Mouse (Mus musculus): ENCODE measurements at regions not wholly inside any gene's neighbourhood (a gene's known extent, or its start where the extent isn't known, plus 50 kb on each side); places are given as distances from the start of the nearest gene placed in this dataset.

- DNase-seq (ENCODE audit: low read depth, low spot score): no peak
These were observed 54.6 kb downstream of the Mex3b start for GRCm38 (mm10) chr7:82921722-82922121.

- peak; percentile 93 for DNase-seq (ENCODE audit: low read depth, low spot score)
These were observed 56.3 kb downstream of the Mex3b start for GRCm38 (mm10) chr7:82923220-82924071.

- DNase-seq (ENCODE audit: low read depth, low spot score): no peak
These were observed 57.0 kb downstream of the Mex3b start for GRCm38 (mm10) chr7:82924092-82924491.

GRCm38 (mm10) chr7:82938311-82938710 lies 71.2 kb downstream of the Mex3b start:
- DNase-seq (ENCODE audit: low read depth, low spot score): peak; percentile 67

DNA sequence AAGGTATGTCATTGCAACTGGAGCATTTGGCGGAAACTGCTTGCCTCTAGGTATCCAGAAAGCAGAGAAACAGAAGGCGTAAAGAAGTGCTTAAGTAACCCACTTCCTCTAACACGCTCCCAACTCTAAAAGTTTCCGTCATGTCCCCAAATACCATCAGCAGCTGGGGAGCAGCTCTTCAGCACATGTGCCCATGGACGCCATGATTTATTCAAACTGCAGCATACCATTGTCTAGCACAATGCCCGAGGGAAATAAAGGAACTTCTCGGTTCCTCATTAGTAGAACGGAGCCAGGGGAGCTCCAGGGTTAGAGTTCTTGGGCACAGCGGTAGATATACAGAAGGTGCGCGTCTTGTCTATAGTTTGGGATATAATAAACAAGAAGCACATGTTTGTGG lies 72.4 kb downstream of the Mex3b start:
- DNase-seq (ENCODE audit: low read depth, low spot score): no peak

DNA sequence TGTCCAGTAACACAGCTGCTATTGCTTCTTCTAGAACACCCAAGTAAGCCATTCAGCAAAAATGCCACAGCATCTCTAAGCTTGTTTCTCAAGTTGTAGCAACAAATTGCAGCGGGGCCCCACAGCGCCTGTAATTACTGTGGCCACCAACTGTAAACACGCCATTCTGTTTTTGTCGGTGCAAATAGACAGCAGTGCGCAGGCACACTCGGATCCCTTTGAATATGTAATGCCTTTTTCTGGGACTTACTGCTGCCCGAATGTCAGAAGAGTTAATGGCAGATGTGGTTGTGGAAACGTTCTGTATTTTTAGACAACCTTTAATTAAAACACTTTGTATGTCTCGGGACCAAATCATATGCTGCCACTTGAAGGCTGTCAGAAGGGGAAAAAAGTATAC lies 76.2 kb downstream of the Mex3b start:
- peak; percentile 67 for DNase-seq (ENCODE audit: low read depth, low spot score)

GRCm38 (mm10) chr7:82943797-82944196 lies 76.7 kb downstream of the Mex3b start:
- DNase-seq (ENCODE audit: low read depth, low spot score): no peak

DNA sequence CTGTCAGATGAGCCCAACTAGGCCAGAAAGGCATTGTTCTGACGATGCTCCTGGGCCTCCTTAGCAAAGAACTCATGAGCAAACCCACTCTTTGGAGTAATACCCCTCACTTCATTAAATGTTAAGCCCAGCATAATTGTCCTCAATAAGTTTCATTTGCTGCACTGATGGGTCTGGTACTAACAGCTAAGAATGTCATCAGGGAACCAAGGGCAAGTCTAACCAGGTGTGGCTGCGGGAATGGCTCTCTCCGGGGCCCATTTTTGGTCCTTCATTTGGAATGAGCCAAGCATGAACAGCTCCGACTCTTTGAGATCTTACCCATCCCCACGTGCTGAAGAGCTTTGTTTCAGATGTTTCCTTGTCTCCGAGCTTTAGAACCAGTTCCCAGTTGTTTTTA lies 82.2 kb downstream of the Mex3b start:
- no peak for DNase-seq (ENCODE audit: low read depth, low spot score)

DNA sequence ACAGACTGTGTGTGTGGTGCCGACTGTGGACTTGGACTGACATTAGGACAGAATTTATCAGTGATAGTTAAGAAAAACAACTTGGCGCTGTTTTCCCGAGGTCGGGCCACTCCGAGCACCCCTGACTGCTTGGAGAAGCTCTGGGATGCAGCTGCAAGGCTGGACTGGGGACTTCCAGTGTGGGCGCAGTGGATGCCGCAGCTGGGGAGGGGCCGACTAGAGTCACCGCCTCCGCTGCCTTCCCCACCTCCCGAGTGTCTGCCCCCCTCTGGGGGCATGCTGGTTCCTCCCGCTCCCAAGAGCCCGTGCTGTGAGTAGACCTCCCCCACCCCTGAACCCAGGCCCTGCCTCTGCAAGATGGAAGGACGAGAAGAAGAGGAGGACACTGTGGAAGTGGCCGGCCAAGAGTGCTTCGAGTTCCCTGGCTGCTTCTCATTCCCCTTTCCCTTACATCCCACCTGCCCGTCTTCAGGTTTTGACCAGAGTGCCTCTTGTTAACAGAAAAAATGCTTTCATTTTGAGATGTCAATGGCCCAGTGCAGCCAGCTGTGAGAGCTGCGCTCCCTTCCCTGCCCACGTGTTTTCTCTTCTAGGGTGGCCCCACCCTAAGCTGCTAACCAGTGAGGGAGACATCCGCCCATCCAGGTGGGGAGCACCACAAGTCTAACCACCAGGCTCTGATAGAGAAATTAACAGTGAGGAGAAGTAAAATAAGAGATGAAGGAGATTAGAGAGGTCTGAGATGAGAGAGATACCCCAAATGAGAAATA lies 90.3 kb downstream of the Mex3b start:
- no peak for DNase-seq (ENCODE audit: low read depth, low spot score)

DNA sequence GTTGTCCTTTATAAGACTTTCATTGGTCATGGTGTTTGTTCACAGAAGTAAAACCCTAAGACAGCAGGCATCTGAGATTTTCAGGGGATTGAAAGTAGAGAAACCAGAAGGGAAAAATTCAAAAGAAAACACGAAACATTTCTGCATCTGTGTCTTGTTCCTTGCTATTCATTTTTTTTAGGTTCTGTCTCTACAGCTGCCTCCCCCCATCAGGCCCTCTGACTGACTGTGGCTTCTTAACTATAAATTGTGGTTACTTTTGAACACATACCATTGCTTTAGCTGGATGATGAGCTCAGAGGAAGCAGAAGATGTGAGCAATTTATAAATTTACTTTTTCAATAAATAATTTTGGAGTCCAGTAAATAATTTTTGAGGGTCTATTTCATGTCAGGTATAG lies 103.5 kb downstream of the Mex3b start:
- no peak for DNase-seq (ENCODE audit: low read depth, low spot score)

DNA sequence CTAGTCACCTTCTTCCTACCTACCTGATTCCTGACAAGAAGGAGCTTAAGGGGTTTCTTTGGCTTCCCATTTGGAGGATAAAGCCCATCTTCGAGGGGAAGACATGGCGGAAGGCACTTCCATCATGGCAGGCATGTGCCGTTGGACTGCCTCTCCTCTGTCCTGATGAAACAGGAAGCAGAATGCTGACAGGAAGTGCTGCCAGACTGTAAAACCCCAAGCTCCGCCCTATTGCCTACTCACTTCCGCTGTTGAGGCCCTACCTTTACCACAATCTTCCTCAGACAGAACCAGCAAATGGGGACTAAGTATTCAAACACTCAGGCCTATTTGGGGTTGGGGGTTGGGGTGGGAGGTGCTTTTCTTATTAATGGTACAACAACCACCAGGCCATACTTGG lies 104.1 kb downstream of the Mex3b start:
- no peak for DNase-seq (ENCODE audit: low read depth, low spot score)

DNA sequence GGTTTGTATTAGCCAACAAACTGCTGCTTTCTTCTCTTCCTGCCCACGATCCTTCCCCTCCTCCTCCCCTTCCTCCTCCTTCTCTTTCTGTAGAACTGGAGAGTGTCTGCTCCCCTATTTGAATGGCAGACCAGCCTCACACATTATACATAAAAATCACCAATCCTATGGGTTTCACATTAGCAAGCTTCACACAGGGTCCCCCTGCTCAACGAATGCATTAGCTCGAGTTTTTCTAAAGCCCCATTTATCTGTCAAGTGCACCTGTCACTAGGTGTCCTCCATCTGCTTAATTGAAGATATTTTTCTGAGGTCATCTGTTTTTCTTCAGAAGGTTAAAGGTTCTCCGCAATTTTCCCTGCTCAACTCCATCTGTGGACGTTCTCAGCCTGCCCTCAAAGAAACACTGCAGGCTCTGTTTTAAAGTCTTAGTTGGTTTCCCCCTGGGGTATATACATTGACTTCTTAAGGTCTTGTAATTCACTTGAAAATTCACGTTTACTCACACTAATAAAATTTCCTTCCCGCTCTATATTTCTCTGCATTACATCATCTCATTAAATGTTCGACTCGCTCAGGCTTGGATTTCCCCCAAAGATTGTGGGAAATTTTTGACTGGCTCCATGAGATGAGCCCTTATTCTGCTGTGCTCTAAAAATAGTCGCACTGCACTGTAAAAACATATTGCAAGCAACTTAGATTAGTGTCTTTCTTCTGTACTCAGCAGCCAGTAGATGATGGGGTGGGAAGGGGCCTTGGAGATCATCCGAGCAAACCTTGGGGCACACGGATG lies 105.3 kb downstream of the Mex3b start:
- DNase-seq (ENCODE audit: low read depth, low spot score): peak; percentile 49

- no peak for DNase-seq (ENCODE audit: low read depth, low spot score)
These were observed 123.6 kb downstream of the Mex3b start for GRCm38 (mm10) chr7:82990708-82991107.

DNA sequence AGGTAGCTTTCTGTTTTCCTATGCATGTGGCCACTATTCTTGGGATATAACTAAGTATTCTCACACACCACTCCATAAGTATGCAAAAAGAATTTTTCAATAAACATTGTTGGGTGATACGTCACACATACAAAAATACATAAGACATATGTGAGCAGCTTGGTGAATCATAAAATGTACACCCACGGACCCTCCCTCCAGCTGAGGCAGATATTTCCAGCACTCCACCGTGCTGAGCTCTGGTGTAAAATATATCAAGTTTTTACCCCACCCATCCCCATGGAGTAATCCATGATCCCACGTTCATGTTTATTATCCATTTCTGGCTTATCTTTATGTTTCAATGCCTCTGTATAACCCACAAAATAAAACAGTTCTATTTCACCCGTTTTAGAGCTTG lies 126.0 kb downstream of the Mex3b start:
- peak; percentile 77 for DNase-seq (ENCODE audit: low read depth, low spot score)

DNA sequence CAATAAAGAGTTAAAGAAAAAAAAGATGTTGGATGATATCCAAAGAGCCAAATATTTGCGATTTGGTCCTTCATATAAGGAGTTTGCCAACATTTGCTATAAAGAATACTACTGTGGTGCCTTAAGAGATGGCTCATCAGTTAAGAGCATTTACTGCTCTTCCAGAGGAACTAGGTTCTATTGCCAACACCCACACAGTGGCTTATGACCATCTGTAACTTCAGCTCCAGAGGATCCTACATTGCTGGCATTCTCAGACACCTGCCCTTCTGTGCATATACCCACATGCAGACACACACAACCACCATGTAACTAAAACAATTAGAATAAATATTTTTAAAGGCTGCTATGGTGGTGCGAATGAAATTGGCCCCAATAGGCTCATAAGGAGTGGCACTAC lies 131.7 kb downstream of the Mex3b start:
- DNase-seq (ENCODE audit: low read depth, low spot score): peak; percentile 60

DNA sequence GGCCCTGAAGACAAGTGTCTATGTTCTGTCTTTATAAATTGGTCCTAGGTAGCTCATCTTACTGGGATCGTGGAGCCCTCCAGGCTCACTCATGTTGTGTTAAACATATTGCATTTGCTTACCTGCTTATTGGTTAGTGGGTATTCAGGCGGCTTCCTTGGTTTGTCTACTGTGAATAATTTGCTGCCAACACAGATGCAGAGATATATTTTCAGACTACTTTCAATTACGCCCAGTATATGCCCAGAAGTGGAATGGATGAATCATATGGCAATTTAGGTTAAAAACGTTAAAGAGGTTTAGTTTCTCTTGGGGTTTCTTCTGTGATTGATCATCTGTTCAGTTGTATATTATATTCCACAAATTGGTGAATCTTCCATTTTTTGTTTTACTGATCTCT lies 140.4 kb downstream of the Mex3b start:
- DNase-seq (ENCODE audit: low read depth, low spot score): peak; percentile 50

DNA sequence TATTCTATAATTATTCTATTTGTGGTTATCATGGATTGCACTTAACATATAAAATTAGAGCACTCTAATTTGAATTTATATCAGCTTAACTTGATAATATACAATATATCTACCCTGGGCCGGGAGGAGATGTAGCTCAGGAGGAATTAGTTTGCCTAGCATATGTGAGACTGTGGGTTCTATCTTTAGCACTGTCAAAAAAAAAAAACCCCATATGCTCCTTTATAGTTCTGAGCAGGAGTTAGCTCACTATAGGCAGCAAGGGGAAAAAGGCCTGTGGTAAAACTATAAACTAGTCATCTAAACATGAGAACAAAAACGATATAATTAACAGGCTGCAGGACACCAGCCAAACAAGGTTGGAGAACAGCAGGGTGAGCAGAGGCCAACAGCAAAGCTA lies 145.0 kb downstream of the Mex3b start:
- peak; percentile 71 for DNase-seq (ENCODE audit: low read depth, low spot score)

DNA sequence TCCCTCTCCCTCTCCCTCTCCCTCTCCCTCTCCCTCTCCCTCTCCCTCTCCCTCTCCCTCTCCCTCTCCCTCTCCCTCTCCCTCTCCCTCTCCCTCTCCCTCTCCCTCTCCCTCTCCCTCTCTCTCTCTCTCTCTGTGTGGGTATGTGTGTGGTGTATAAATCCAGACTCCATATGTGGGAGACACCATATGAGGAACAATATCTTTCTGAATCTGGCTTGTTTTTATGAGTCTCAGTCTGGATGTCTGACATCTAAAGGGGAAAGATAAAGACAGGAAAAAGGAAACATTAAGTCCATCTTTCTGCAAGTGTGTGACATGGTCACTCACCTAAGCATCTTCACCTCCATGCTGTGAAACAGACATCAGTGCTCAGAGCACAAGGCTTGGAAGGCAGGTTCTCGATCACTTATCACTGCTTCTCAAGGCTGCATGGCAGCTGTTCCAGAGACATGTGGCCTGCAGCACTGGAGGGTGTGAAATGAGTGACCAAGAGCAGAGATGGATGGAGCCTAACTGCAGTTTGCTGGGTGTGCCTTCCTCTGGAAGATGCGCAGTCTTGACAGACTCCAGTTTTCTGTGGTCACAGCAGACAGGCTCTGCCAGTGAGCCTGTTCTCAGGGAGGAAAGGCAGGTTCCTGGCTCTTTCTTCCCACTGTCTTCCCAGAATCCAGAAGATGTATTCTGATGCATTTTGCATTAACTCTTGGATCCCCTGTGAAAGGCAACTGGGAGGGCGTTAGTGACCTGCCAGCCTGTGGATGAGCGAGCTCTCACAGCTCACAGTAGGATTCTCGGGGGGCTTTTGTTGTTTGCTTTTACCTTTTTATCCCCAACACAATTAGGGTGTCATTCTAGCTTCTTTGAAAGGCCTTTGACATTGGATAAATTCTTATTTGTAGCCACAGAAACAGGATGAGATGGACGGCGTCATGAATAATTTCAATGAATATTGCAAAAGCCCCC lies 147.9 kb downstream of the Mex3b start:
- DNase-seq (ENCODE audit: low read depth, low spot score): peak; percentile 52

GRCm38 (mm10) chr7:83015756-83016155 lies 148.6 kb downstream of the Mex3b start:
- DNase-seq (ENCODE audit: low read depth, low spot score): peak; percentile 47

DNA sequence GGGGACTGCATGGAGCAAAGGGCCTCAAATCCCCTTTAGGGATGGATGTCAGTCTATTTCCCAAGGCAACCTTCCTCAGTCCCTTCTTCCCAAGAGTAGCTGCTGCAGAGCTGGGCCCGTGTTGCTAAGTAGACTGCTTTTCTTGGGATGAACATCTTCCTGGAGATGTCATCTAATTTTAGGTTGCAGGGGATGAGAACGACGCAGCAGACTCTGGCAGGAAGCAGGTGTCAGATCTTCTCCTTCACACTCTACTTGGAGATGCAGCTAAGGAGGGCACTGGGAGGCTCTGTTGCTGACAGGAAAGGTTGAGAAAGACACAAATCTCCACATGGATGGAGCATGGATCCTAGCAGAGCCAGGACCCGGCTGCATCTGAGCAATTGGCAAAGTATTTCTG lies 149.4 kb downstream of the Mex3b start:
- DNase-seq (ENCODE audit: low read depth, low spot score): peak; percentile 81

- no peak for DNase-seq (ENCODE audit: low read depth, low spot score)
These were observed 153.5 kb downstream of the Mex3b start for GRCm38 (mm10) chr7:83020584-83020983.

All from brain, adult 2 months (tissue).